Mouse (Mus musculus): Measurements from ENCODE around the gene Ntrk3.

The Ntrk3 gene

GRCm38 (mm10) chr7:78579461-78580234, 158.2 kb downstream of the Ntrk3 start:
- no peak for DNase-seq (ENCODE audit: low read depth)

GRCm38 (mm10) chr7:78578461-78579359, 159.1 kb downstream of the Ntrk3 start:
- no peak for DNase-seq (ENCODE audit: low read depth)

- no peak for DNase-seq (ENCODE audit: low read depth)
Measured at GRCm38 (mm10) chr7:78578111-78578460, 159.7 kb downstream of the Ntrk3 start.

GRCm38 (mm10) chr7:78577462-78578110, 160.2 kb downstream of the Ntrk3 start:
- no peak for DNase-seq (ENCODE audit: low read depth)

- DNase-seq (ENCODE audit: low read depth) = no peak
Measured at GRCm38 (mm10) chr7:78576706-78577461, 160.9 kb downstream of the Ntrk3 start.

GRCm38 (mm10) chr7:78576169-78576568, 161.6 kb downstream of the Ntrk3 start:
- DNase-seq (ENCODE audit: low read depth) = no peak

GRCm38 (mm10) chr7:78575556-78575955, 162.3 kb downstream of the Ntrk3 start:
- DNase-seq (ENCODE audit: low read depth) = no peak

GRCm38 (mm10) chr7:78571196-78571595, 166.6 kb downstream of the Ntrk3 start:
- no peak for DNase-seq (ENCODE audit: low read depth)

GRCm38 (mm10) chr7:78569255-78569618, 168.6 kb downstream of the Ntrk3 start:
- no peak for DNase-seq (ENCODE audit: low read depth)

GRCm38 (mm10) chr7:78568411-78569254, 169.2 kb downstream of the Ntrk3 start:
- peak; percentile 18 for DNase-seq (ENCODE audit: low read depth)

GRCm38 (mm10) chr7:78566617-78567016, 171.2 kb downstream of the Ntrk3 start:
- no peak for DNase-seq (ENCODE audit: low read depth)

- no peak for DNase-seq (ENCODE audit: low read depth)
Measured at GRCm38 (mm10) chr7:78565386-78565785, 172.4 kb downstream of the Ntrk3 start.

GRCm38 (mm10) chr7:78558503-78558902, 179.3 kb downstream of the Ntrk3 start:
- no peak for DNase-seq (ENCODE audit: low read depth)

GRCm38 (mm10) chr7:78555532-78555931, 182.3 kb downstream of the Ntrk3 start:
- DNase-seq (ENCODE audit: low read depth) = no peak

- no peak for DNase-seq (ENCODE audit: low read depth)
Measured at GRCm38 (mm10) chr7:78549461-78549860, 188.4 kb downstream of the Ntrk3 start.

GRCm38 (mm10) chr7:78548721-78549120, 189.1 kb downstream of the Ntrk3 start:
- DNase-seq (ENCODE audit: low read depth) = no peak

- DNase-seq (ENCODE audit: low read depth) = no peak
Measured at GRCm38 (mm10) chr7:78546551-78546950, 191.3 kb downstream of the Ntrk3 start.

GRCm38 (mm10) chr7:78542468-78542867, 195.3 kb downstream of the Ntrk3 start:
- DNase-seq (ENCODE audit: low read depth) = no peak

GRCm38 (mm10) chr7:78530286-78530685, 207.5 kb downstream of the Ntrk3 start:
- DNase-seq (ENCODE audit: low read depth) = no peak

GRCm38 (mm10) chr7:78528008-78528407, 209.8 kb downstream of the Ntrk3 start:
- DNase-seq (ENCODE audit: low read depth) = no peak

GRCm38 (mm10) chr7:78527564-78527963, 210.2 kb downstream of the Ntrk3 start:
- no peak for DNase-seq (ENCODE audit: low read depth)

Measured in fibroblast of lung, adult 2 months (primary cell).